Mouse (Mus musculus) left cerebral cortex, adult 2 months (tissue): ENCODE data around the gene Rpl6. TPM values are rescaled to one million over a fixed set of nuclear protein-coding genes. Genes with fewer than 3 reads are reported as not detected.

Source experiments
- DNase-seq, 2 experiments: peaks; one replicate each; pipeline ENCODE4 v3.0.0; 2021 to 2022; ENCODE audit warnings: low spot score in 2 of 2, mixed read lengths in 1 of 2; ENCODE audit errors: extremely low spot score in 1 of 2
- H3K27ac ChIP-seq: fragments of 200-600 bp; 2 replicates; pipeline ENCODE4 v1.8.1; 2022
- H3K4me3 ChIP-seq: fragments of 200-600 bp; 2 replicates; pipeline ENCODE4 v1.8.1; 2022
- CTCF ChIP-seq: fragments of 200-600 bp; IDR thresholded peaks from 2 replicates; pipeline ENCODE4 v1.8.1; 2022; ENCODE audit warnings: antibody characterized with exemption, mild to moderate bottlenecking, moderate library complexity
- intact Hi-C: fragments of 180-260 bp; cut with DNase I; formaldehyde crosslinking; loops from one replicate; pipeline ENCODE4 v1.15.1; 2025
- long read RNA-seq, 2 experiments: library from polyadenylated mRNA; stranded (forward); transcript quantifications; one replicate each; pipeline ENCODE4 v2.0.0; 2021; ENCODE audit warnings: borderline mapping rate in 2 of 2
- total RNA-seq, 2 experiments: library from RNA; stranded (reverse); gene quantifications; 2 replicates each; pipeline ENCODE4 v1.2.3; 2021

The Rpl6 gene
- total RNA-seq: 100 to 1,000 TPM; 412 to 420 TPM
- long read RNA-seq, experiment 1, transcript Rpl6-201 (7 exons, 1,270 nt): major isoform, 88 of 119 reads
- long read RNA-seq, experiment 1, partial matches to known transcripts: 27 of 119 reads
- long read RNA-seq, experiment 1, other reads (novel, unspliced or antisense): 4 of 119 reads
- long read RNA-seq, experiment 2, transcript Rpl6-201 (7 exons, 1,270 nt): major isoform, 95 of 138 reads
- long read RNA-seq, experiment 2, partial matches to known transcripts: 36 of 138 reads
- long read RNA-seq, experiment 2, other reads (novel, unspliced or antisense): 5 of 138 reads

GRCm38 (mm10) chr5:121204132-121205089 is at the start of gene Rpl6:
Gene Rpl6, plus strand, starts transcription at chr5:121204481.
- Histone ChIP-seq H3K4me3 (peak within 1 kb of the TSS; percentile 82), H3K27ac (peak within 1 kb of the TSS; percentile 87)
- TF ChIP-seq CTCF: no peak
- intact Hi-C loops: no loop called here
- DNase-seq: peak; percentile 75

- DNase-seq: no peak
- Histone ChIP-seq H3K4me3 (no peak overlapping the region), H3K27ac (no peak overlapping the region; the same call in 1 of the 2 replicates)
- no peak for TF ChIP-seq CTCF
- intact Hi-C loops: loop anchor here (10.0 kb wide), 1 partner anchor 341 kb away; the partner anchor contains the start of gene Oas1c
These were observed 48.2 kb upstream of the Rpl6 start for GRCm38 (mm10) chr5:121156121-121156520.

- TF ChIP-seq CTCF: no peak
- Histone ChIP-seq H3K27ac (no peak overlapping the region), H3K4me3 (no peak overlapping the region)
- intact Hi-C loops: loop anchor here (10.0 kb wide), 1 partner anchor 342 kb away; the partner anchor contains the start of gene Oas1c
- no peak for DNase-seq
These were observed 47.3 kb upstream of the Rpl6 start for GRCm38 (mm10) chr5:121157017-121157416.

- DNase-seq: no peak
- TF ChIP-seq CTCF: no peak
- intact Hi-C loops: loop anchor here (10.0 kb wide), 1 partner anchor 343 kb away; the partner anchor contains the start of gene Oas1c
- Histone ChIP-seq H3K27ac (no peak overlapping the region), H3K4me3 (no peak overlapping the region)
These were observed 46.8 kb upstream of the Rpl6 start for GRCm38 (mm10) chr5:121157489-121157888.

- H3K4me3 ChIP-seq: no peak overlapping the region
- DNase-seq: no peak
- TF ChIP-seq CTCF: no peak
- intact Hi-C loops: loop anchor here (10.0 kb wide), 1 partner anchor 344 kb away; the partner anchor contains the start of gene Oas1c
- H3K27ac ChIP-seq: no peak overlapping the region
These were observed 45.3 kb upstream of the Rpl6 start for GRCm38 (mm10) chr5:121158966-121159365.

GRCm38 (mm10) chr5:121162285-121162684 is 42.0 kb upstream of the Rpl6 start:
- no peak for DNase-seq
- intact Hi-C loops: no loop called here
- H3K4me3 ChIP-seq: no peak overlapping the region
- no peak for TF ChIP-seq CTCF
- no peak overlapping the region for H3K27ac ChIP-seq

GRCm38 (mm10) chr5:121162923-121163322 is 41.4 kb upstream of the Rpl6 start:
- no peak for TF ChIP-seq CTCF
- intact Hi-C loops: no loop called here
- H3K4me3 ChIP-seq: no peak overlapping the region

GRCm38 (mm10) chr5:121166884-121167283 is 37.4 kb upstream of the Rpl6 start:
- Histone ChIP-seq H3K27ac (no peak overlapping the region), H3K4me3 (no peak overlapping the region)
- DNase-seq: no peak
- intact Hi-C loops: no loop called here
- no peak; the same call in 1 of the 2 replicates for TF ChIP-seq CTCF

More at GRCm38 (mm10) chr5:121162923-121163322, 41.4 kb upstream of the Rpl6 start:
- no peak for DNase-seq
- no peak overlapping the region for H3K27ac ChIP-seq

GRCm38 (mm10) chr5:121169588-121169987 is 34.7 kb upstream of the Rpl6 start:
- no peak for TF ChIP-seq CTCF
- no peak overlapping the region for H3K27ac ChIP-seq
- intact Hi-C loops: no loop called here
- H3K4me3 ChIP-seq: no peak overlapping the region
- no peak for DNase-seq

GRCm38 (mm10) chr5:121172835-121173234 is 31.4 kb upstream of the Rpl6 start:
- no peak overlapping the region for H3K4me3 ChIP-seq
- TF ChIP-seq CTCF: peak; percentile 60
- intact Hi-C loops: loop anchor here (2.0 to 10.0 kb wide), 3 partner anchors 218 to 368 kb away; no protein-coding TSS in a partner anchor
- DNase-seq: no peak
- peak overlapping the region; percentile 10 for H3K27ac ChIP-seq

- no peak for DNase-seq
- Histone ChIP-seq H3K27ac (peak overlapping the region; percentile 19; the same call in 1 of the 2 replicates), H3K4me3 (no peak overlapping the region)
- intact Hi-C loops: loop anchor here (10.0 kb wide), 2 partner anchors 344 to 374 kb away; no protein-coding TSS in a partner anchor
- TF ChIP-seq CTCF: no peak; the same call in 1 of the 2 replicates
These were observed 25.0 kb upstream of the Rpl6 start for GRCm38 (mm10) chr5:121179077-121179857.
